Mouse (Mus musculus): ENCODE measurements around the gene Rem2. TPM values are rescaled to one million over a fixed set of nuclear protein-coding genes. Genes with fewer than 3 reads are reported as not detected.

Rem2 gene
- polyA plus RNA-seq, 1 experiment from 2014 or later: 0.47 TPM

GRCm38 (mm10) chr14:54464293-54465005 lies 11.5 kb upstream of the Rem2 start:
- TF ChIP-seq CTCF (IDR thresholded peaks at IDR 0.05; ENCODE audit: low read depth) (peak; percentile 80), EP300 (optimal IDR thresholded peaks at IDR 0.05) (no peak)
- WGBS: 1% methylated on average over 40 of the region's 57 CpGs
- peak; percentile 83 for ATAC-seq (ENCODE audit: low FRiP score, low TSS enrichment)
- H3K36me3 ChIP-seq (ENCODE audit: control insufficient read depth, insufficient read depth, low read length): peaks cover 21% of the 10 kb centered on the region
- peak overlapping the region; percentile 92 for H3K4me3 ChIP-seq (ENCODE audit: low read depth, low read length)
- H3K27me3 ChIP-seq (ENCODE audit: control insufficient read depth, insufficient read depth, low read length): no peaks in the 10 kb centered on the region
- peak overlapping the region; percentile 92 for H3K9ac ChIP-seq (ENCODE audit: low read length)
- no peaks in the 10 kb centered on the region; the same call in 1 of the 2 replicates for H3K4me1 ChIP-seq (replicated peaks; ENCODE audit: control insufficient read depth, insufficient read depth)
- peak overlapping the region; percentile 95 for H3K27ac ChIP-seq (replicated peaks)
- peak; percentile 84 for DNase-seq (ENCODE audit: low spot score)
- peak overlapping the region; percentile 84 for H3K4me2 ChIP-seq (replicated peaks; ENCODE audit: low read depth)
- H3K9me3 ChIP-seq (ENCODE audit: control insufficient read depth, low read length): no peaks in the 10 kb centered on the region

GRCm38 (mm10) chr14:54471467-54471866 lies 4.4 kb upstream of the Rem2 start:
- WGBS: 83% methylated on average over 2 of the region's 2 CpGs

GRCm38 (mm10) chr14:54472671-54473070 lies 3.2 kb upstream of the Rem2 start:
- no peak overlapping the region for H3K4me2 ChIP-seq (replicated peaks; ENCODE audit: low read depth)
- H3K27me3 ChIP-seq (ENCODE audit: control insufficient read depth, insufficient read depth, low read length): no peaks in the 10 kb centered on the region
- no peak overlapping the region for H3K4me3 ChIP-seq (ENCODE audit: low read depth, low read length)
- DNase-seq (ENCODE audit: low spot score) (no peak), ATAC-seq (ENCODE audit: low FRiP score, low TSS enrichment) (no peak)
- no peak overlapping the region for H3K9ac ChIP-seq (ENCODE audit: low read length)
- H3K36me3 ChIP-seq (ENCODE audit: control insufficient read depth, insufficient read depth, low read length): peaks cover 26% of the 10 kb centered on the region
- 48% methylated on average over 5 of the region's 5 CpGs for WGBS
- H3K27ac ChIP-seq (replicated peaks): no peak overlapping the region
- H3K4me1 ChIP-seq (replicated peaks; ENCODE audit: control insufficient read depth, insufficient read depth): 0 out of 2 replicates have a peak, but pooled peaks cover 4% of the 10 kb centered on the region
- no peaks in the 10 kb centered on the region for H3K9me3 ChIP-seq (ENCODE audit: control insufficient read depth, low read length)
- TF ChIP-seq CTCF (IDR thresholded peaks at IDR 0.05; ENCODE audit: low read depth) (no peak), EP300 (optimal IDR thresholded peaks at IDR 0.05) (no peak)

More at GRCm38 (mm10) chr14:54471467-54471866, 4.4 kb upstream of the Rem2 start:
- H3K9me3 ChIP-seq (ENCODE audit: control insufficient read depth, low read length): no peaks in the 10 kb centered on the region
- no peak overlapping the region for H3K4me3 ChIP-seq (ENCODE audit: low read depth, low read length)
- DNase-seq (ENCODE audit: low spot score) (no peak), ATAC-seq (ENCODE audit: low FRiP score, low TSS enrichment) (no peak)
- TF ChIP-seq EP300 (optimal IDR thresholded peaks at IDR 0.05): no peak
- no peak for TF ChIP-seq CTCF (IDR thresholded peaks at IDR 0.05; ENCODE audit: low read depth)
- no peak overlapping the region for H3K27ac ChIP-seq (replicated peaks)
- 0 out of 2 replicates have a peak, but pooled peaks cover 4% of the 10 kb centered on the region for H3K4me1 ChIP-seq (replicated peaks; ENCODE audit: control insufficient read depth, insufficient read depth)
- no peak overlapping the region for H3K4me2 ChIP-seq (replicated peaks; ENCODE audit: low read depth)
- H3K36me3 ChIP-seq (ENCODE audit: control insufficient read depth, insufficient read depth, low read length): peaks cover 29% of the 10 kb centered on the region
- H3K27me3 ChIP-seq (ENCODE audit: control insufficient read depth, insufficient read depth, low read length): no peaks in the 10 kb centered on the region
- H3K9ac ChIP-seq (ENCODE audit: low read length): no peak overlapping the region

DNA sequence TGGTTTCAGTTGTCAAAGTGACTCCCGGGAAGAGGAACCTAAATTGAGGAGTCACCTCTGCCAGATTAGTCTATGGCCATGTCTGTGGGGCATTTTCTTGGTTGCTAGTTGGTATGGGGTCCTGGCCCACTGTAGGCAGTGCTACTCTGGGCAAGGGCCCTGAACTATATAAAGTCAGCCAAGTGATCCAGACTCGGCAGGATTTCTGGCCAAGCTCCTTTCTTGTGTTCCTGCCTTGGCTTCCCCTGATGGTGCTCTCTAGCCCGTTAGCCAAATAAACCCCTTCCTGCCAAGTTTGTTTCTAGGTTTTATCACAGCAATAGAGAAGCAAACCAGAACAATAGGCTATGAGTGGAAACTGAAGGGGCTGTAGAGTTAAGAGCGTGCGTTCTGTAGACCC lies 1.2 kb upstream of the Rem2 start:
- H3K4me2 ChIP-seq (replicated peaks; ENCODE audit: low read depth): no peak overlapping the region
- H3K27ac ChIP-seq (replicated peaks): no peak overlapping the region
- 0 out of 2 replicates have a peak, but pooled peaks cover 4% of the 10 kb centered on the region for H3K4me1 ChIP-seq (replicated peaks; ENCODE audit: control insufficient read depth, insufficient read depth)
- DNase-seq (ENCODE audit: low spot score) (no peak), ATAC-seq (ENCODE audit: low FRiP score, low TSS enrichment) (no peak)
- H3K4me3 ChIP-seq (ENCODE audit: low read depth, low read length): no peak overlapping the region
- peaks cover 6% of the 10 kb centered on the region; the same call in 1 of the 2 replicates for H3K27me3 ChIP-seq (ENCODE audit: control insufficient read depth, insufficient read depth, low read length)
- H3K9ac ChIP-seq (ENCODE audit: low read length): no peak overlapping the region
- WGBS: 77% methylated on average over 5 of the region's 5 CpGs
- H3K9me3 ChIP-seq (ENCODE audit: control insufficient read depth, low read length): no peaks in the 10 kb centered on the region
- TF ChIP-seq EP300 (optimal IDR thresholded peaks at IDR 0.05) (no peak), CTCF (IDR thresholded peaks at IDR 0.05; ENCODE audit: low read depth) (no peak)
- H3K36me3 ChIP-seq (ENCODE audit: control insufficient read depth, insufficient read depth, low read length): 0 out of 2 replicates have a peak, but pooled peaks cover 5% of the 10 kb centered on the region

DNA sequence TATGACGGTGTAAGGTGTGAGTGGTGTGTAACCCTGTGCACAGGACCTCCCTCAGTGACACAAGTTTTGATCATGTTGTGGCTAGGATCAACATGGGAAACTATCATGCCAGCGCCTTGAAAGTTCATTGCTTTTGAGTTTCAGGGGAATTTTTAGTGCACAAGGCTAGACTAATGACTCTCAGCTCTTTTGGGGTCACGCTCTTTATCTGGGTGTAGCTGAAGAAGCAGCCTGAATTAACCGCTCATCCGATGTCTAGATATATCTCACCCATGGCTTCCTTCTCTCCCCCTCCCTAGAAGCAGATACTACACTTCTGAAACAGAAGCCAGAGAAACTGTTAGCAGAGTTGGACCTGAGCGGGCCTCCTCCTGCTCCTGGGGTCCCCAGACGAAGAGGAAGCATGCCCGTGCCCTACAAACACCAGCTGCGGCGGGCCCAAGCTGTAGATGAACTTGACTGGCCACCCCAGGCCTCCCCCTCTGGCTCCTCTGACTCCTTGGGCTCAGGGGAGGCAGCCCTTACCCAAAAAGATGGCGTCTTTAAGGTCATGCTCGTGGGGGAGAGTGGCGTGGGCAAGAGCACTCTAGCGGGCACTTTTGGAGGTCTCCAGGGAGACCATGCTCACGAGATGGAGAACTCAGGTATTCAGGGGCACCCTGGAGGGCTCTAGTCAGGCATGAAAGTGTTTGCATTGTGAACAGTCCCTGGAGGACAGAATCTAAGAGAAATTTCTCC lies 1.4 kb downstream of the Rem2 start:
- no peak overlapping the region for H3K9ac ChIP-seq (ENCODE audit: low read length)
- H3K4me2 ChIP-seq (replicated peaks; ENCODE audit: low read depth): no peak overlapping the region
- H3K36me3 ChIP-seq (ENCODE audit: control insufficient read depth, insufficient read depth, low read length): no peaks in the 10 kb centered on the region
- no peak overlapping the region for H3K4me3 ChIP-seq (ENCODE audit: low read depth, low read length)
- 0 out of 2 replicates have a peak, but pooled peaks cover 4% of the 10 kb centered on the region for H3K4me1 ChIP-seq (replicated peaks; ENCODE audit: control insufficient read depth, insufficient read depth)
- H3K27me3 ChIP-seq (ENCODE audit: control insufficient read depth, insufficient read depth, low read length): peaks cover 6% of the 10 kb centered on the region; the same call in 1 of the 2 replicates
- TF ChIP-seq CTCF (IDR thresholded peaks at IDR 0.05; ENCODE audit: low read depth) (no peak), EP300 (optimal IDR thresholded peaks at IDR 0.05) (no peak)
- H3K27ac ChIP-seq (replicated peaks): no peak overlapping the region
- no peak for ATAC-seq (ENCODE audit: low FRiP score, low TSS enrichment)
- DNase-seq (ENCODE audit: low spot score): no peak
- no peaks in the 10 kb centered on the region for H3K9me3 ChIP-seq (ENCODE audit: control insufficient read depth, low read length)
- WGBS: 84% methylated on average over 15 of the region's 15 CpGs
